Mouse (Mus musculus) 416B (cell line): ENCODE data around the gene Zfp119b.

ENCODE experiments used
- DNase-seq: peaks from one replicate; pipeline ENCODE4 v3.0.0; 2011; ENCODE audit warnings: low read depth

The Zfp119b gene

DNA sequence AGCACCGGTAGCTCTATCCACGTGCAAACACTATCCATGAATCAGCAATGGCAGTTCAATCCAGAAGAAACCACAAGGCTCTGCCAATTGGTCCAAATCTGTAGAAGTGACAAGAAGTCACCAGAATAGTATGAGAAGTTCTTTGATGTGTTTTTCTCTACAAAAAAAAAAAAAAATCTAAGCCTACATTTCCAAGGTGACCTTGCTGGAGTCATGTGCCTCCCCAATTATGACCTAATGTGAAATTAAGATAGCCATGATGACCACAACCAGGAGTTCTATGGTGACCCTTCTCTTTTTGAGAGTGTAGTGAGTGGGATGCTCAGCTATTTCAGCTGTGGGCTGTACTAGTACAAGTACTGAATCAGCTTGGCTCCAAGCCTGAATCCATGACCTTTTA, at the start of gene Zfp119b:
Gene Zfp119b (minus strand): TSS at position 101 of the 400 bp plus-strand sequence.
- DNase-seq = no peak

DNA sequence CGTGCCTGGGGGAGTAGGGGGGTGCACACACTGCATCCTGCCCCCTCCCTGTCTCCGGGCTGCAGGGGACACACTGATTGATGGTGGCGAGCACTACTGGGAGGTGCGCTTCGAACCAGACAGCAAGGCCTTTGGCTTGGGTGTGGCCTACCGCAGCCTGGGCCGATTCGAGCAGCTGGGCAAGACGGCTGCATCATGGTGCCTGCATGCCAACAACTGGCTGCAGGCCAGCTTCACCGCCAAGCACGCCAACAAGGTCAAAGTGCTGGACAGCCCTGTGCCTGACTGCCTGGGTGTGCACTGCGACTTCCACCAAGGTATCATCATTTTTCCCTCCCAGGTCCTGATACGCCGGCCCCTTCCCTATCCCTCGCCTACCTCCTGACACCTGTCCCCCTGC, 46.7 kb upstream of the Zfp119b start:
- DNase-seq = no peak

DNA sequence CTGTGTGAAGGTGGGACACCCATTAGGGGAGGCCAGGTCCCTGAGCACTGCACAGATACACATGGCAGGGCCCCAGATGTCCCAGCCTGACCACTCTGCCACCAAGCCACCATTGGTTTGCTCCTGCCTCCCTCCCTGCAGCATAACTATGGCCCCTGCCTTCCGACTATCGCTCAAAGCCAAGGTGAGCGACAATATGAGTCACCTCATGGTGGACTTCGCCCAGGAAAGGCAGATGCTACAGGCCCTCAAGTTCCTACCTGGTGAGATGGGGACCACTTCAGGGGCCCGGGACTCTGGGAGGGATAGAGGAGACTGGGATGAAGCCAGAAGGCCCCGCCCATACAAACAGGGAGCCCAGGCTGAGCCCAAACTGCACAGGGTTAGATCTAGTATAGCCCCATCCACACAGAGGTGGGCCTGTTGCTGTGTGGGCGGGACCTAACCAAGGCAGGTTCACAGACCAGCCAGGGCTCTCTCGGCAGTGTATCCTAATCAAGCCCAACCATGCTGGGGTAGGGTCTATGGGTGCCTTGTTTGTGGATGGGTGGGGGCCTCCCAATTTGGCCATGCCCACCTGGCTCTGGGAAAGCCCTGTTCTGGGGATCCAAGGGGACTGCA, 41.1 kb upstream of the Zfp119b start:
- DNase-seq = no peak

DNA sequence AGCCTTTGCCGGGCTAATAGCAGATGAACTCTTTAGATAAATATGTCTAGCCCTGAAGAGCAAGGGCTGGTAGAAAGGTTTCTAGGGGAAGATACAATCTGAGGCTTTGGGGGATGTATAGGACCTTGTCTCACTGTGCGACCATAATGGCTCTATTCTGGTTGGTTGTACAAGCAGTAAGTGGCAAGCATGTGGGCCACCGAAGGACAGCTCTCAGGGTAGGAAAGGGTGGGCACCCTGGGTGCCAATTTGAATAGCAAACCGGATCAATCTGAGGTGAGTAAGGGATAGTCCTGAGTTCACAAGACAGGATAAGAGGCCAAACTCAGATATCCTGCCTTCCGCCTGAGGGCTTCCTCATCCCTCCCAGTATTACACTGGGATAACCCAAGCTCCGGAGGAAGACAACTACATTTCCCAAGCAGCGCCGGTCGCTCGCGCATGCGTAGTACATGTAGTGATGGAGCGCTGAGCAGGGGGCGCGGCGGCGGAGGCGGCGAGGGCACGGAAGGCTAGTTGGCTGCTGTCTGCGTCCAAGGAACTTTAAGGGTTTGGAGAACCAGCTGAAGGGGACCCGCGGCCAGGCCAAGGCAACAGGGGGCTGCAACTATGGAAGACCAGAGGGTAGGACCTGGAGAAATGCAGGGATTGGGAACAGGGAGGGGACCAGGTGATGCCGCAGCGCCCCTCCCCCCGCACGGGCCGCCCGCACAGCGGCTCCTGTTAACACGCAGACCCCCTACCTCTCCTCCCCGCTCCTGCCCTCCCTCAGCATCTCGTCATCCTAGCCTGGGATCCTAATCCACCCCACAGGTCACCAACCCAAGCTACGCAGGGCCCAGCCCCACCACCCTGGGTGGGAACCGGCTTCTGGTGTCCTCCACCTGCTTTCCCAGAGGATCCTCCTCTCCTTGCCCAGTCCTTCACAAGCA, 37.0 kb upstream of the Zfp119b start, which contains the start of gene Fsd1:
Gene Fsd1 (plus strand): TSS at position 480 of the 932 bp plus-strand sequence.
- no peak for DNase-seq

DNA sequence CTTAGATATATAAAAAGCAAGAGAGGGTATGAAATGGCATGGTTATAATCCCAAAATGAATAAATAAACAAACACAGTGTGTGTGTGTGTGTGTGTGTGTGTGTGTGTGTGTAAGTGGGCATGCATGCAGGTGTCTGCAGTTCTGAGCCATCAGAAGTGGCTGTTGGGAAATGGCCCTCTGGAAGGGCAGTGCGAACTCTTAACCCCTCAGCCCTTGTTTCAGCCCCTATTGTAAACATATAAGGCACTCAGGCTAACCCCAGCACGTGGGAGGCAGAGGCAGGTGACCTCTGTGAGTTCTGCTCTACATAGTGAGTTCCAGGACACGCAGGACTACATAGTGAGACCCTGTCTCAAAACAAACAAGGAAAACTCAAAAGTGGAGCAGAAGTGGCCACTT, 28.0 kb upstream of the Zfp119b start:
- no peak for DNase-seq

DNA sequence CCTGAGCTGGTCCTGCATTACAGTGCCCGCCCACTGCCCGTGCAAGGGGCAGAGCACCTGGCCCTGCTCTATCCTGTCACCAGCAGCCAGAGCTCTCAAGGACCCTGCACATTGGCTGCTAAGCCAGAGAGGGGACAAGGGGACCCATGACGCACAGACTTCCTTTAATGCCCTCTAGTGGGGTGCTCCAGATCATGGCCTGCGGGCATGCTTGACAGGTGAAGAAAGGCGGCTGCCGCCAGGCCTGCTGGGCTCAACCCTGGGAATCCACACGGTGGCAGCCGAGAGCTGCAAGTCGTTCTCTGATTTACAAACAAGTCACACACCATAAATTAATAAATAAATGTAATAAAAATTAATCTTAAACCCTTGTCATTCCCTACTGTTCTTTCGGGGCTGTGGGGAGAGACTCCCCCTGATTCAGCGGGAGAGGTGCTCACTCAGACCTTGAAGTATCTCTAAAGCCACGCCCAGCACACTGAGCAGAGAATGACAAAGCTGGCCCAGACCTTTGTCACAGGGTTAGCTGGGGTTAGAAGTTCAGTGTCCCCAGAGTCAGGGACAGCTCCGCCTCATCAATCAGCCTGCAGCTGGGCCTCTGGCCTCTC, 27.1 kb upstream of the Zfp119b start:
- DNase-seq = peak; percentile 84

DNA sequence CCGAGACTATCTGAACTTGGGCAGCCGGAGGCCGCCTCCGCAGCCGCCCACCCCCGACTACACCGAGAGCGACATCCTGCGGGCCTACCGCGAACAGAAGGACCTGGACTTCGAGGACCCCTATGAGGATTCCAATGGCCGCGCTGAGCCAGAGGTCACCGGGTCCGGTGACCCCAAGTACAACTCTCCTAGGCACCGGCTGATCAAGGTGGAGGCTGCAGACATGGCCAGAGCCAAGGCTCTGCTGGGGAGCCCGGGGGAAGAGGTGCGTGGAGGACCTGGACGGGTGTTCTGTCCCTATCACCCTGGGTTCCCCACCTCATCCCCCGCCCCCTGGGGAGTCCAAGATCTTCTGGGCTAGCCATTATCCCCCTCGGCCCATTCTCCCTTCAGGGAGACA, 22.2 kb upstream of the Zfp119b start:
- no peak for DNase-seq

DNA sequence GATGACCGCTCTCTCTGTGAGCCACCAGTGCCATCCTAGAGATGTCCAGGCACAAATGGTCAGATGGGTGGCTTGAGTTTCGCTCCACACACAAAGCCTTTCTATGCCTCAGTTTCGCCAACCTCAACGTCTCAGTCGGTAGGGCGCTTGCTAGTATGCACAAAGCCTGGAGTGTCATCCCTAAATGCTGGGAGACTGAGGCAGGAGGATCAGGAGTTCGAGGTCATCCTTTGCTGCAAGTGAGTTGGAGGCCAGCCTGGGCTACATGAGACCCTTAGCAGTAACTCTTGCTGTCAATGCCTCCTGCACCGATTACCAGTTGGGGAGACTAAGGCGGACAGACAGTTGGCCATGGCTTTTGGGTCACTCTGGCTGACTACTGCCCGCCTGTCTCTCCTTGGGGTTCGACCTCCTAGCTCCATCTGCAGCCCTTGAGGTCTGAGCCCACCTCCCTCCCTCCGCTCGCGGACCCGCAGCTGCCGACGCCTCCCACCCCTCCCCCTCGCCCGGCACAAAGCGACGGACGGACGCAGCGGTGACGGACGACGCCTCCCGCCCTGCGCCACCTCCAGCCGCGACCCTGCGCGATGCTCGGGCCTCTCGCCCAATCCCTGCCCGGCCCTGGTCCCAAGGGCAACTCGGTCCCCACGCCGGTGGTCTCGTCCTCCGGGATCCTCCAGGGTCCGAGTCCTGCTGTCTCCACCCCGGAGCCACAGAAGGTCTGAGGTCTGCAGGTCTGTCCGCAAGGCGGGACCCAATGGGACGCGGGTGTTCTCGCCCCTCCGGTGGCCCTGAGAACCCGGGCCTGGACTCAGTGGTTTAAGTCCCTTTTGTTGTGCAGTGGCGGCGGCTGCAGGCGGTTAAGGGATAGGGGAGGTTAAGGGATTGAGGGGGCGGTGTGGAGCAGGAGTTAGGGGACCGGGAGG, 20.9 kb upstream of the Zfp119b start, which contains the start of gene Shd:
Gene Shd (plus strand): TSS at position 502 of the 926 bp plus-strand sequence.
- DNase-seq = no peak

DNA sequence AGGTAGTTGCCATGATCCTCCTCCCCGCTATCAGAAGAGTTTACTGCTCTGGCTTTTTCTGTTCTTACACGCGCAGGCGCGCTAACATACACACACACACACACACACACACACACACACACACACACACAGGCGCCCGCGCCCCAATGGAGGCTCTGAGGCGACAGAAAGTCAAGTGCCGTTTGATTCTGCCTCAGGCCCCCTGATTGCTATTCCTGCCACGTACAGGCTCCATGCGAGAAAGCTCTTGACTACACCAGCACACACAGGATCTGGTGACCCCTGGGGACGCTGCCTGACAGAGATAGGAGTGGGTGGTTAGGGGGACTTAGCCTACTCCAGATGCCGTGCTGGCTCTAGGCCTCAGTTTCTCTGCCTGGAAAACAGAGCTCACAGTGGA, 20.3 kb upstream of the Zfp119b start:
- no peak for DNase-seq

DNA sequence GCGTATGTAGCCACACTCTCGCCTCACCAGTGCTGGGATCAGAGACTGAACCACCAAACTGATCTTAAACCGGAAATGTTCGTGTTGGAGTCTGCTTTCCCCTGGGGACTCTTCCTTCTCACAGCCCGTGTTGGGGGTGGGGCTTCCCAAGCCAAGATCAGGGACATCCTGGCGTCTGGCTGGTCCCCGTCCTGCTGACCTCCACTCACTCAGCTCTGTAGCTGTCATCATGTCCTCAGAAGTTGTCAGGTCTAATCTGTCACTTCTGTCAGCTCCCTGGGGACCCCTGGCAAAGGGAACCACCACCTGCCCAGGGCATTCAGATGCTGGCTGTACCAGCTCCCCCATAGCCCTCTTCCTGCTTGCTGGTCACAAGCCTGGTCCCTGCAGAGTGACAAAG, 18.9 kb upstream of the Zfp119b start:
- DNase-seq = no peak

DNA sequence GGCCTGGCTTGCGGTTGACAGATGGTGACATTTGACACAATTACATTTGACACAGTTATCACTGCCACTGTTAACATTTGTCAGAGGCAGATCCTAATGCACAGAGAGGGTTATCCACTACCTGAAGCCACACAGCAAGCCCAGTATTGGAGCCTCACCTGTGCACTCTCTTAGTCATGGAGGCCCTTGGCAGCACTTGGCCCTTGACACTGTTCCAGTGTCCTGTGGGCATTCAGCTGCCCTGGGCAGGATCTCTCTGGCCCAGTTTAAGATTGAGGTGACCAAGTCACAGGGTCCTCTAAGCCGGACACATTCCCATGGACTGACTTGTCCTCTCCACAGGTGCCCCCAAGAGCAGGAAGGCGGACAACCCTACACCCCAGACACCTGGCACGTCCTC, 17.9 kb upstream of the Zfp119b start:
- no peak for DNase-seq

DNA sequence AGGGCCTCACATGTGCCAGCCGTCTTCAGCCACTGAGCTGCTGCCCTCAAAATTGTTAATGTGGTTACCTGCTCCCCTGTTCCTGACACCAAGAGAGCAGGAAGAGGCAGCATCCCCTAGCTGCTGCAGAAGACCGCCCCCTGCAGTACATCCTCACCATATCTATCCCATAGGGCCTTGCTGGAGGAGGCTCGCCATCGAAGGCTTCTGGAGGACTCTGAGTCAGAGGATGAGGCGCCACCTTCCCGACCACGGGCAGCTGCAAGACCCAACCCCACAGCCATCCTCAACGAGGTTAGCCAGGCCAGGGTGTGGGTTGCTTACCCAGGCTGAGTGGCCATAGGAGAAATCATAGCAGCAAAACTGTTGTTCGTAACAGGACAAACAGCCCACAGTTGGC, 15.7 kb upstream of the Zfp119b start:
- peak; percentile 63 for DNase-seq

DNA sequence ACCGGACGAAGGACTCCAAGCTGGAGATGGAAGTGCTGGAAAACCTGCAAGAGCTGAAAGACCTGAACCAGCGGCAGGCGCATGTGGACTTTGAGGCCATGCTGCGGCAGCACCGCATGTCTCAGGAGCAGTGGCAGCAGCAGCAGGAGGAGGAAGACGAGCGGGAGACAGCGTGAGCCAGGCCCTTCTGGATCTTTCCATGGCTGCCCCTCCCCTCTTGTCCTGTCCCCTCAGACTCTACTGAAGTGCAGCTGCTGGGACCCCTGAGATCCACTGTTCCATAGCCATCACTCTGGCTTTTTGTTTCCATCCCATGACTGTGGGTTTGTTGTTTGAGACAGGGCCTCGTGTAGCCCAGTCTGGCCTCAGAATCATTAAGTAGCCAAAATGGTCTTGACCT, 15.2 kb upstream of the Zfp119b start:
- DNase-seq = no peak

DNA sequence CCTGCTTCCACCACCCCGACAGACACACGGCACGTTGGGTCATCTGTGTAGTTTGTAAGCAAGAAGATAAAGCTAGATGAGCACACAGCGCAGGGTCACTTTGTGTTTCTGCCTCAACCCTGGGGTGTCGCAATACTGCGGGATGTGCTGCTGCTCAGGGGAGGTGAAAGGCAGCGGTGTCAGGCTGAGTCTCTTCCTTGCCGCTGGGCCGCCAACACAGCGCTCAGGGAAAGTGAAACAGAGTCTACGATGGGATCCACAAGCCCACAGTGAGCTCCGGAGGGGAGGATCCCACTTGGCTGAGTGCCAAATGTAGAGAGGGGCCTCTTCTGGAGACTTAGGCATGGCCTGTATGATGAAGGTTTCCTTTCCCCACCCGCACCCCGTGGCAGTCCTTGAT, 13.9 kb upstream of the Zfp119b start:
- DNase-seq = peak; percentile 78

DNA sequence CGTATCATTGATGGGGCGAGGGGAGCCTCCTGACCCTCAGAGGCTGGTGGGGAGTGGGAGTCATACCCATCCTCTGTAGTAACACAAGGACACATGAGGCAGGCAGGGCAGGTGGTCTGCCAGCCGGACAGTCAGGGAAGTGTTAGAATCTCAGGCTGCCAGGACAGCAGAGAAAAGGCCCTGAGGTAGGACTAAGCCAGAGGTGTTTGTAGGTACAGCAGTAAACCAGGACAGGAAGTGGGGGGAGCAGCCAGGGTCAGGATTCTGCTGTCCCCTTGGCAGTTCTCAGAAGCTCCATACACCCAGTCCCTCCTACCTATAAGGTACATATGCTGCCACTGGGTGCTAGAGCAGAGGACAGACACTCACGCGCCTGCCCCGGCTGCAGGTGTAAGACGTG, 12.3 kb upstream of the Zfp119b start:
- DNase-seq = no peak

DNA sequence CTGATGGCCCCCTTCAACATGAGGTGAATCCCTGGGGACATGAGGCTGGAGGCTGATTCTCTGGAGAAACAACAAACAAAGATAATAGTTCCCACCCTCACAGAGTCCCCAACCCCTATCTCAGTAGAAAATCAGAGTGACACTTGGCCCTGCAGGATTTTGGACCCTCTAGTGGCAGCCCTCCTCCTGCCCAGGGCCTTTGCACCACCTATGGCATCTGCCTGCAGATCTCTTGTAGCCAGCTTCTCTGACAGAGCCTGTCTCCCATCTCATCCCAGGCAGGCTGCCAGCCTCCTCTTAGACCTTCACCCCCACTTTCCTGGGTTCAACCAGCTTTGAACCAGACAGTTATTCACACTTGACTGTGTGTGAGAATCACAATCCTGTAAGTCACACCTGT, 11.5 kb upstream of the Zfp119b start:
- no peak for DNase-seq

DNA sequence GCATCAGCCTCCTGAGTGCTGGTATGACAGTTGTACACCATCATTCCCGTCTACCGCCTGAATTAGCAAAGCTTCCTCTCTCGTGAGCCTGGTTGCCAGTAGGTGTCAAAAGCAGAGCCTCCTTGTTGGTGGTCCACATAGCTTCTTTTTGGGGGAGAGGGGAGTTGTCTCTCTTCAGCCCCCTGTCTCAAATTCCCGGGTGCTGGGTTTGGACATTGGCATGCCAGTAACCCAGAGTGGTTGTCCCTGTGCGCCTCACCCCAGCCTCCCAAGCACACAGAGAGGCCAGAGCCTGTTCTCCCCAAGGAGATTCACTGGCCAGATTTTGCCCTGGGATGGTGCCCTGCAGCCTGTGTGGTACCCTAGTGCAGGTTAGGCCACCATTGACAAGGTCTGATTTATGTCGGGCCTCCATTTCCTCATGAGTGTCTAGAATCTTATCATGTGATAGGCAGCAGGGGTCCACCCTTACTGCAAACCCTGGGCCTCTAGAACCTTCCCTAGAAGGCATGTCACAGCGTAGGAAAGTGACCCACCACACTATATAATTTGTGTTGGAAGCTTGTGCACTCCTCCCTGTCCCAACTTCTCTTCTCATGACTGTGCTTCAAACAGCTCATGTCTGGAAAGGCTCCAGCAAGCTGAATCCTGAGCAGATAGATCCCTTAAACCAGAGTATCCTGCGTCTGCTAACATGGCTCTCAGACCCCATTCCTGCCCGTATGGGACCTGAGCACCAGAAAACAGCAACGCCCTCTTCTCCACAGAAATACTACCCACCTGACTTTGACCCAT, 10.8 kb upstream of the Zfp119b start:
- no peak for DNase-seq

DNA sequence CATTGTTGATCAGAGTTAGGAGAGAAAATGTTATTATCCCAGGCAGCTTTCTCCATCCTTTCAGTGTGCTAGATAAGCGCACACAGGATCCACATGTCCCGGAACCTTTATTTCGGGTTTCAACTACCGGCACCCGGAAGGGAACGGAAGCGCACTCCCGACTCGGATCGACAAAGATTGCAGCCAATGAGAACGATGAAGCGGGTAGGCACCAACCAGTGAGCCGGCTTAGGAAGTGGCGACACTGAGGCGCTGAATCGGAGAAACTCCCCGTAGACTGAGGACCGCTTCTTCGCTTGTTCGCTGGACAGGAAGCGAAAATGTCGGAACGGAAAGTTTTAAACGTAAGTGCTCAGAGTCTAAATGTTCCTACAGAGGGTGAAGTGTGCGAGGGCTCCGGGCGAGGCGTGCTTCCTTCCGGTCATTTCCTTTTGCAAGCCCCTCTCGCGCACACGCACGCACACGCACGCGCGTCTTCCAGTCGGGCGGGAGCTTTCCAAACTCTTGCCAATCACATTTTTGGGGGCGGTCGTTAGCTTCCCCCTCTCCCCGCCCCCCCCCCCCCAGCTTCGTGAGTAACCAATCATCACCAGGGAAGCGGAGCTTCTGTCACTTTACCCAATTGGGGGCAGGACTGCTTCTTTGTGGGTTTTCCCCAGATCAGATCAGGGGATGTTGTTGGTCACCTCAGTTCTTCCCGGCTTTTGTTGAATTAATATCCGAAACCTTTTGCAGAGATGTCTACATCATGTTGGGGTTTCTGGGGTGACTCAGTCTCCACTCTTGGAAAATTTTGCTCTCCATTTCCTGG, 9.8 kb upstream of the Zfp119b start, which contains the start of gene Yju2:
Gene Yju2 (plus strand): TSS at position 182 of the 811 bp plus-strand sequence.
- DNase-seq = peak; percentile 98

DNA sequence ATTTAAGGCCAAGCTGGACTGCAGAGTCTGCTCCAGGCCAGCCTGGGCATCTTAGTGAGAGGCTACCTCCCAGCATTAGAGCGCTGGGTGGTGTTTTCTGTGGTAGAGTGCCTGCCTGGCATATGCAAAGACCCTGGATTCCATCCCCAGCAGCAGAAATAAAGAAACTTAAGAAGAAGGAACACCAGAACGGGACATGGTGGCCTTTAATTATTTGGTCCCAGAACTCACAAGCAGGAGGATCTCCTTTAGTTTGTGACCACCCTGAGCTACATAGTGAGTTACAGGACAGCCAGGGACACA, 9.2 kb upstream of the Zfp119b start:
- DNase-seq = no peak
